Mouse (Mus musculus) G1E (cell line): ENCODE data around the gene Slc4a4. TPM values are rescaled to one million over a fixed set of nuclear protein-coding genes. Genes with fewer than 3 reads are reported as not detected.
"Not testable (repeated sequence)": the region's sequence is repeated elsewhere in the genome, so short reads cannot be mapped to it uniquely, and the experiment has no call there.

Experiments
- ATAC-seq: 2 replicates; pipeline ENCODE4 v1.8.0; 2016; ENCODE audit warnings: mild to moderate bottlenecking; ENCODE audit not compliant: insufficient number of reproducible peaks, poor library complexity, low FRiP score, severe bottlenecking; ENCODE audit errors: extremely low read depth
- DNase-seq: peaks from one replicate; pipeline ENCODE4 v3.0.0; 2012; ENCODE audit warnings: low spot score
- H3K27me3 ChIP-seq: 2 replicates; pipeline ENCODE4 v1.6.1; 2012; ENCODE audit warnings: mild to moderate bottlenecking, low read length, inconsistent platforms; ENCODE audit not compliant: insufficient read depth
- H3K36me3 ChIP-seq: replicated peaks from 2 replicates; pipeline ENCODE3; 2012; ENCODE audit warnings: mild to moderate bottlenecking, inconsistent platforms
- H3K4me1 ChIP-seq: 2 replicates; pipeline ENCODE4 v1.6.1; 2012; ENCODE audit warnings: low read depth, low read length, inconsistent platforms, mixed read lengths; ENCODE audit not compliant: insufficient read depth
- H3K4me3 ChIP-seq: 2 replicates; pipeline ENCODE4 v1.5.1; 2012; ENCODE audit warnings: low read depth, mild to moderate bottlenecking, inconsistent platforms, low read length, moderate library complexity, mixed read lengths
- H3K9me3 ChIP-seq: replicated peaks from 2 replicates; pipeline ENCODE4 v1.6.1; 2012; ENCODE audit warnings: inconsistent platforms
- CTCF ChIP-seq: IDR thresholded peaks from 2 replicates; pipeline ENCODE4 v1.5.1; 2012; ENCODE audit warnings: low read depth, low read length, inconsistent platforms, mixed read lengths
- GATA1 ChIP-seq: IDR thresholded peaks from 2 replicates; pipeline ENCODE4 v1.6.1; 2012; ENCODE audit warnings: borderline replicate concordance, low read length, inconsistent platforms, mixed read lengths
- GATA2 ChIP-seq: IDR thresholded peaks from 2 replicates; pipeline ENCODE4 v1.6.1; 2012; ENCODE audit warnings: low read depth, low read length, inconsistent platforms, borderline replicate concordance
- POLR2AphosphoS5 ChIP-seq: IDR thresholded peaks from 2 replicates; pipeline ENCODE4 v1.6.1; 2012; ENCODE audit warnings: low read depth, low read length, inconsistent platforms; ENCODE audit not compliant: insufficient replicate concordance
- TAL1 ChIP-seq: conservative IDR thresholded peaks from 2 replicates; pipeline ENCODE4 v1.6.1; 2012; ENCODE audit warnings: low read depth, low read length, inconsistent platforms, mixed read lengths
- polyA plus RNA-seq: library from polyadenylated mRNA; stranded (reverse); fragments of >175 nt; gene quantifications from 2 replicates; pipeline ENCODE4 v1.2.3, GENCODE M21; 2012
- total RNA-seq, 2 experiments: library from RNA; stranded (forward) in 1 of 2; stranded (reverse) in 1 of 2; fragments of 200-1000 nt in 1 of 2; fragments of >200 nt in 1 of 2; fragmentation: Nextera tagmentation in 1 of 2; gene quantifications; 2 replicates each; pipeline ENCODE4 v1.2.3; 2014 to 2017

Slc4a4 gene
- total and polyA plus RNA-seq, 3 experiments = 0.11 TPM; not detected in 2

- ATAC-seq = no peak
- no peak for TF ChIP-seq CTCF
- TF ChIP-seq TAL1 = no peak
- no peak for TF ChIP-seq POLR2AphosphoS5
- Histone ChIP-seq H3K27me3 (no peaks in the 10 kb centered on the region), H3K36me3 (no peaks in the 10 kb centered on the region), H3K9me3 (peaks cover 17% of the 10 kb centered on the region), H3K4me1 (no peaks in the 10 kb centered on the region), H3K4me3 (no peak overlapping the region)
- DNase-seq = no peak
Measured at GRCm38 (mm10) chr5:88982040-88982736, 95.6 kb downstream of the Slc4a4 start.

DNA sequence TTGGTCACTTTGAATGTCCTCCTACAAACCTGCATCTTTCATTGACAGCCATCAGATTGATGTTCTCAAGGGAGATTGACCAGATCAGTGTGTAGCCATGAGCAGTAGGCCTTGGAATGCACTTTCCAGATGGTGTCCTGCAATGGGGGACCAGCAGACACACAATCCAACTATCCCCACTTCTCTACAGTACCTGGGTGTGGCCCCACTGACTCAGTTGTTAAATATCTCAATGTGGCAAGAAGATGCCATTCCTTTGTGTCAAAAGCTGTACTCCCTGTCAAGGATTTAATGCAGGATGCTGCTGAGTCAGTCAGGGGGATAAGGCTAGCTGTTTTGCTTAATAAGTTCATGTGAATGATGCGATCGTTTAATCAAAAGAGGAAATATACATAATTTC lies 96.6 kb downstream of the Slc4a4 start:
- H3K4me3 ChIP-seq = no peak overlapping the region
- ATAC-seq (no peak), DNase-seq (no peak)
- no peaks in the 10 kb centered on the region for H3K27me3 ChIP-seq
- no peaks in the 10 kb centered on the region for H3K4me1 ChIP-seq
- H3K9me3 ChIP-seq = peaks cover 17% of the 10 kb centered on the region
- H3K36me3 ChIP-seq = no peaks in the 10 kb centered on the region
- no peak for TF ChIP-seq TAL1
- no peak for TF ChIP-seq GATA1
- no peak for TF ChIP-seq GATA2
- no peak for TF ChIP-seq POLR2AphosphoS5
- TF ChIP-seq CTCF = no peak

GRCm38 (mm10) chr5:88983652-88984051 lies 97.0 kb downstream of the Slc4a4 start:
- no peak for ATAC-seq
- no peak overlapping the region for H3K4me3 ChIP-seq
- H3K27me3 ChIP-seq = no peaks in the 10 kb centered on the region
- peaks cover 17% of the 10 kb centered on the region for H3K9me3 ChIP-seq
- TF ChIP-seq CTCF (no peak), TAL1 (no peak), GATA2 (no peak), GATA1 (no peak), POLR2AphosphoS5 (no peak)
- H3K4me1 ChIP-seq = no peaks in the 10 kb centered on the region
- no peaks in the 10 kb centered on the region for H3K36me3 ChIP-seq
- no peak for DNase-seq

DNA sequence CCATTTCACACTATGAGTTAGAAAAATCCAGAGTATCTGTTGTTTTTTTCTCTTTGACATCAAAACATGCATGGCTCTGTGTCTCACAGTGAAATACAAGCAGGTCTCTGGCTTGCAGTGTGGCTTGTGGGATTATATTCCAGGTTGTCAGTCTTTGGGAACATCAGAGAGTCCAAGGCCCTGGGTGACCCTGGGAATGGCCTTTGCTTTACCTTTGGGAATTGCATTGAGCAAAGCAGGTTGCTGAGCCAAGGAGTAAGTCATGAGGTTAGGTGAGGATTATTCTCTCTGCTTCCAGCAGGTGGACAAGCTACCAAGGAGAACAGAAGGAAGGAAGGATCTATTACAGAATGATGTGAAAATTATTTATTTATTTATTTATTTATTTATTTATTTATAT lies 102.4 kb downstream of the Slc4a4 start:
- H3K4me3 ChIP-seq = no peak overlapping the region
- no peak for DNase-seq
- peaks cover 20% of the 10 kb centered on the region for H3K9me3 ChIP-seq
- H3K36me3 ChIP-seq = no peaks in the 10 kb centered on the region
- TF ChIP-seq CTCF (no peak), TAL1 (no peak), POLR2AphosphoS5 (no peak)
- no peaks in the 10 kb centered on the region for H3K4me1 ChIP-seq
- no peaks in the 10 kb centered on the region for H3K27me3 ChIP-seq
- no peak for ATAC-seq

DNA sequence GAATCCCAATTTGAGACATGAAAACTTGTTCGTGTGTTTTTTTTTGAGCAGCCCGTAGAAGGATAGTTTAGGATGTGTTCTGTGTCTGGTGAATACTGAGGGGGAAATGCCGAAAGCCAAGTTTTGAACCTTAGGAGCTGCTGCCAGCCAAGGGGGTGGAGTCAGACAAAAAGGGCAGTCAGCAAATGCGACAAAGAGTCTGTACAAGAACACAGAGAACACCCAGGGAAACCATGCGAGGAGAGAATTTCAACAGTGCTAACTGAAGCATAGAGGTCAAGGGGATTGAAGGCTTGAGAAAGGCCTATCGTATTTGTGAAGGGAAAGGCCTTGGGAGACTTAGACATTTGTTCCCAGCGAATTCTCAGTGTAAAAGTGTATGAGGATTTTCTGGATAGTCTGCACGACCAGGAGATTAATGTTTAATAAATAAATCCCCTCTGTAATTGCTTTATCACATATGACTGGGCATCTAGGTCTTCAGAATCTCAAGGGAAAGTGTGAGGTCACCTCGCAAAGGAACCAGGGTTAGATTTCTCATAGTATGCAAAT lies 103.7 kb downstream of the Slc4a4 start:
- TF ChIP-seq GATA1 = no peak
- TF ChIP-seq GATA2 = no peak
- no peak for TF ChIP-seq POLR2AphosphoS5
- TF ChIP-seq TAL1 = no peak
- TF ChIP-seq CTCF = no peak
- Histone ChIP-seq H3K36me3 (no peaks in the 10 kb centered on the region), H3K9me3 (peaks cover 23% of the 10 kb centered on the region), H3K4me3 (no peak overlapping the region), H3K27me3 (no peaks in the 10 kb centered on the region), H3K4me1 (no peaks in the 10 kb centered on the region)
- ATAC-seq = no peak
- DNase-seq = no peak

GRCm38 (mm10) chr5:88991309-88991708 lies 104.7 kb downstream of the Slc4a4 start:
- not testable (repeated sequence) for H3K36me3 ChIP-seq, DNase-seq, H3K4me1 ChIP-seq, H3K27me3 ChIP-seq, ATAC-seq, H3K4me3 ChIP-seq
- peaks cover 22% of the 10 kb centered on the region for H3K9me3 ChIP-seq

GRCm38 (mm10) chr5:88994533-88994932 lies 107.9 kb downstream of the Slc4a4 start:
- ATAC-seq (no peak), DNase-seq (no peak)
- Histone ChIP-seq H3K36me3 (no peaks in the 10 kb centered on the region), H3K9me3 (peaks cover 25% of the 10 kb centered on the region), H3K4me1 (no peaks in the 10 kb centered on the region), H3K4me3 (no peak overlapping the region), H3K27me3 (no peaks in the 10 kb centered on the region)
- no peak for TF ChIP-seq CTCF
- TF ChIP-seq GATA2 = no peak
